Mouse (Mus musculus): ENCODE data around the gene Hmgb1.

The Hmgb1 gene

GRCm38 (mm10) chr5:149062833-149063232 is 121.5 kb downstream of the Hmgb1 start:
- no peak for DNase-seq (ENCODE audit: low read depth, low spot score)

- peak; percentile 74 for DNase-seq (ENCODE audit: low read depth, low spot score)
Measured at GRCm38 (mm10) chr5:149053352-149054168, 130.7 kb downstream of the Hmgb1 start.

GRCm38 (mm10) chr5:149052421-149053338 is 131.6 kb downstream of the Hmgb1 start:
- DNase-seq (ENCODE audit: low read depth, low spot score), result peak; percentile 99

- DNase-seq (ENCODE audit: low read depth, low spot score), result peak; percentile 76
Measured at GRCm38 (mm10) chr5:149051571-149052420, 132.5 kb downstream of the Hmgb1 start.

- DNase-seq (ENCODE audit: low read depth, low spot score), result peak; percentile 64
Measured at GRCm38 (mm10) chr5:149051194-149051570, 133.1 kb downstream of the Hmgb1 start.

- no peak for DNase-seq (ENCODE audit: low read depth, low spot score)
Measured at GRCm38 (mm10) chr5:149050588-149051160, 133.6 kb downstream of the Hmgb1 start.

- no peak for DNase-seq (ENCODE audit: low read depth, low spot score)
Measured at GRCm38 (mm10) chr5:149049435-149049834, 134.9 kb downstream of the Hmgb1 start.

GRCm38 (mm10) chr5:149048961-149049360 is 135.3 kb downstream of the Hmgb1 start:
- no peak for DNase-seq (ENCODE audit: low read depth, low spot score)

GRCm38 (mm10) chr5:149046650-149047049 is 137.6 kb downstream of the Hmgb1 start:
- no peak for DNase-seq (ENCODE audit: low read depth, low spot score)

GRCm38 (mm10) chr5:149045470-149046085 is 138.7 kb downstream of the Hmgb1 start:
- no peak for DNase-seq (ENCODE audit: low read depth, low spot score)

- no peak for DNase-seq (ENCODE audit: low read depth, low spot score)
Measured at GRCm38 (mm10) chr5:149045054-149045453, 139.2 kb downstream of the Hmgb1 start.

- DNase-seq (ENCODE audit: low read depth, low spot score), result no peak
Measured at GRCm38 (mm10) chr5:149044067-149044466, 140.2 kb downstream of the Hmgb1 start.

- DNase-seq (ENCODE audit: low read depth, low spot score), result no peak
Measured at GRCm38 (mm10) chr5:149043240-149043639, 141.0 kb downstream of the Hmgb1 start.

GRCm38 (mm10) chr5:149039825-149040224 is 144.5 kb downstream of the Hmgb1 start:
- DNase-seq (ENCODE audit: low read depth, low spot score), result peak; percentile 68

GRCm38 (mm10) chr5:149037729-149038128 is 146.6 kb downstream of the Hmgb1 start:
- no peak for DNase-seq (ENCODE audit: low read depth, low spot score)

GRCm38 (mm10) chr5:149036920-149037319 is 147.4 kb downstream of the Hmgb1 start:
- no peak for DNase-seq (ENCODE audit: low read depth, low spot score)

GRCm38 (mm10) chr5:149032438-149032837 is 151.9 kb downstream of the Hmgb1 start:
- DNase-seq (ENCODE audit: low read depth, low spot score), result no peak

- DNase-seq (ENCODE audit: low read depth, low spot score), result peak; percentile 85
Measured at GRCm38 (mm10) chr5:149031199-149031750, 153.0 kb downstream of the Hmgb1 start.

- DNase-seq (ENCODE audit: low read depth, low spot score), result no peak
Measured at GRCm38 (mm10) chr5:149030103-149030502, 154.2 kb downstream of the Hmgb1 start.

- no peak for DNase-seq (ENCODE audit: low read depth, low spot score)
Measured at GRCm38 (mm10) chr5:149028394-149028793, 155.9 kb downstream of the Hmgb1 start.
